Mouse (Mus musculus) C2C12 (cell line): ENCODE results near the gene Pdha2.

Experiments
- CEBPB ChIP-seq: IDR thresholded peaks from one replicate; pipeline ENCODE4 v1.6.1; 2011; ENCODE audit warnings: low read depth, mild to moderate bottlenecking, control low read depth, moderate library complexity
- CTCF ChIP-seq: IDR thresholded peaks from one replicate; pipeline ENCODE4 v1.5.1; 2011; ENCODE audit not compliant: control insufficient read depth, insufficient read depth, insufficient read length
- MAX ChIP-seq: IDR thresholded peaks from one replicate; pipeline ENCODE4 v1.6.1; 2011; ENCODE audit warnings: mild to moderate bottlenecking, control low read depth
- MYOD1 ChIP-seq: IDR thresholded peaks from one replicate; pipeline ENCODE4 v1.6.1; 2011; ENCODE audit warnings: low read depth; ENCODE audit not compliant: control insufficient read depth, insufficient read length
- MYOG ChIP-seq: IDR thresholded peaks from one replicate; pipeline ENCODE4 v1.6.1; 2011; ENCODE audit not compliant: control insufficient read depth, insufficient read length; ENCODE audit errors: extremely low read depth
- USF1 ChIP-seq: IDR thresholded peaks from one replicate; pipeline ENCODE4 v1.6.1; 2011; ENCODE audit warnings: low read depth, mild to moderate bottlenecking, control low read depth, moderate library complexity

DNA sequence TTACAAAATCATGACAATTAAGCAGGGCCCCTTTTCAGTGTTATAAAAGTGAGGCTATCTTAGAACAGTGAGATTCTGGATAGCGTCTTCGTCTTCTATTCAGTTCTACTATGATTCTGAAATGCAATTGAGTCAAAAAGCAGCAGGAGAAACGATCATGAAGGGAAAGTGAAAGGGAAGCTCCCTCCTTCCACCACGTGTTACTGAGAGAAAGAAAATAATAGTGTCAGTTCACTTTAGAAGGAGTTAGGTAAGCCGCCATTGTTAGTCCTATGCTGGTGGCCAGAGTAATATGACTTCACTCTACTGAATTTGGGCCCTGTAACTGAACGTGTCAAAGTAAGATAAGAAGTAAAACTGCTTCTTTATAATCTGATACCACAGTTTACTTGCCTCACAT, 4.1 kb upstream of the Pdha2 start:
- TF ChIP-seq USF1, result no peak
- no peak for TF ChIP-seq MYOG
- no peak for TF ChIP-seq CEBPB
- no peak for TF ChIP-seq CTCF
- no peak for TF ChIP-seq MAX
- TF ChIP-seq MYOD1, result no peak
